Mouse (Mus musculus) T-helper 2 cell (primary cell): ENCODE measurements around the gene Nlrp6.

Source experiments
- in situ Hi-C: fragments of 300-600 bp; cut with MboI, MseI; formaldehyde crosslinking; loops from one replicate; pipeline ENCODE4 v1.15.1; 2025; ENCODE audit warnings: high pct_unique_total_duplicates

Gene Nlrp6

GRCm38 (mm10) chr7:140912293-140912692 lies 8.4 kb upstream of the Nlrp6 start:
- in situ Hi-C loops, result no loop called here

- in situ Hi-C loops, result no loop called here
Measured at GRCm38 (mm10) chr7:140912846-140913482, 7.7 kb upstream of the Nlrp6 start.

GRCm38 (mm10) chr7:140914031-140914690 lies 6.5 kb upstream of the Nlrp6 start:
- in situ Hi-C loops, result no loop called here

- in situ Hi-C loops, result no loop called here
Measured at GRCm38 (mm10) chr7:140919911-140920310, 791 bp upstream of the Nlrp6 start.

GRCm38 (mm10) chr7:140921225-140921975 lies 698 bp downstream of the Nlrp6 start:
- in situ Hi-C loops, result no loop called here

- in situ Hi-C loops, result no loop called here
Measured at GRCm38 (mm10) chr7:140922398-140923069, 1.8 kb downstream of the Nlrp6 start.

- in situ Hi-C loops, result no loop called here
Measured at GRCm38 (mm10) chr7:140923070-140923775, 2.5 kb downstream of the Nlrp6 start.

GRCm38 (mm10) chr7:140927181-140927580 lies 6.5 kb downstream of the Nlrp6 start:
- in situ Hi-C loops, result no loop called here

GRCm38 (mm10) chr7:140938436-140938835 lies 17.7 kb downstream of the Nlrp6 start:
- in situ Hi-C loops, result no loop called here

GRCm38 (mm10) chr7:140938896-140939295 lies 18.2 kb downstream of the Nlrp6 start:
- in situ Hi-C loops, result no loop called here

GRCm38 (mm10) chr7:140939669-140940171 lies 19.0 kb downstream of the Nlrp6 start:
- in situ Hi-C loops, result no loop called here

GRCm38 (mm10) chr7:140941222-140942051 lies 20.7 kb downstream of the Nlrp6 start, which contains the start of gene Pgghg:
Gene Pgghg, plus strand, starts transcription at chr7:140941391.
- in situ Hi-C loops, result no loop called here

GRCm38 (mm10) chr7:140942341-140942740 lies 21.6 kb downstream of the Nlrp6 start:
- in situ Hi-C loops, result no loop called here

GRCm38 (mm10) chr7:140942811-140943210 lies 22.1 kb downstream of the Nlrp6 start:
- in situ Hi-C loops, result no loop called here

GRCm38 (mm10) chr7:140943356-140943755 lies 22.7 kb downstream of the Nlrp6 start:
- in situ Hi-C loops, result no loop called here

GRCm38 (mm10) chr7:140944236-140944635 lies 23.5 kb downstream of the Nlrp6 start:
- in situ Hi-C loops, result no loop called here

- in situ Hi-C loops, result loop anchor here (5.0 kb wide), 1 partner anchor 957 kb away; no protein-coding TSS in a partner anchor
Measured at GRCm38 (mm10) chr7:140945247-140945646, 24.5 kb downstream of the Nlrp6 start.

GRCm38 (mm10) chr7:140946311-140946710 lies 25.6 kb downstream of the Nlrp6 start:
- in situ Hi-C loops, result loop anchor here (5.0 kb wide), 1 partner anchor 956 kb away; no protein-coding TSS in a partner anchor

- in situ Hi-C loops, result loop anchor here (5.0 kb wide), 1 partner anchor 955 kb away; no protein-coding TSS in a partner anchor
Measured at GRCm38 (mm10) chr7:140946980-140947379, 26.3 kb downstream of the Nlrp6 start.

- in situ Hi-C loops, result loop anchor here (5.0 kb wide), 1 partner anchor 954 kb away; no protein-coding TSS in a partner anchor
Measured at GRCm38 (mm10) chr7:140948161-140948560, 27.5 kb downstream of the Nlrp6 start.
